Mouse (Mus musculus): ENCODE results near the gene Rnf130.

DNA sequence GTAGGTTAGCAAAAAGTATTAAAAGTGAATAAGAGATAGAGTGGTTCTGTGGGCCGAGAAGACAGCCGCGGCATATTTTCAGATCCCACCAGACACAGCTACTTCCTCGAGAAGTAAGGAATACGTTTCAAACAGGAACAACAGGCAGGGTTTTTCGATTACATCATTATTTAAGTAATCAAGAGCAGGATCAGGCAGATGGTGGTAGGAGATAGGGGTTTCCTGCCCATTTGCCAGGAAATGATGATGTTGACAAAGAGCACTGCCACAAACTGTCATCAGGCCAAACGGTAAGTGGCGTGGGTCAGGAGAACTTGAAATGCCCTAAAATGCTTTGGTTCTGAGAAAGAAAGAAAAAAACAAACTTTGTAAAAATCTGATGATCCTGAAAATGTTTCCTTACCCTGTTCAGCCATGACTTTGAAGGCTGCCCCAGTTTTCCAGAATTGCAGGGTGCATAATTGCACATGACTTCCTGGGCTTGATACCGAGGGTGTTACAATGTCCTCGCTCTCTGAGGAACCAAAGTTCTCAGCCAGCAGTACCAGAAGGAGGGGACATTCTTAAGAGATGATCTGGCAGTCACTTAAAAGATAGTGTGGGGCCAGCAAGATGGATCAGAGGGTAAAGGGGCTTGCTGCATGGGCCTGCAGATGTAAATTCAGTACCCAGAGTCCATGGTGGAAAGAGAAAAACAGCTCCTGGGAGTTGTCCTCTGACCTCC is 109.2 kb downstream of the Rnf130 start:
- TF ChIP-seq CTCF (IDR thresholded peaks at IDR 0.05; ENCODE audit: control insufficient read depth, insufficient read depth, low read length) = no peak
- no peak for TF ChIP-seq POLR2A (IDR thresholded peaks at IDR 0.05; ENCODE audit: borderline replicate concordance, control insufficient read depth, low read depth, low read length)
